8 mouse cellular contexts compared by ENCODE assay signal in the genomic region with DNA sequence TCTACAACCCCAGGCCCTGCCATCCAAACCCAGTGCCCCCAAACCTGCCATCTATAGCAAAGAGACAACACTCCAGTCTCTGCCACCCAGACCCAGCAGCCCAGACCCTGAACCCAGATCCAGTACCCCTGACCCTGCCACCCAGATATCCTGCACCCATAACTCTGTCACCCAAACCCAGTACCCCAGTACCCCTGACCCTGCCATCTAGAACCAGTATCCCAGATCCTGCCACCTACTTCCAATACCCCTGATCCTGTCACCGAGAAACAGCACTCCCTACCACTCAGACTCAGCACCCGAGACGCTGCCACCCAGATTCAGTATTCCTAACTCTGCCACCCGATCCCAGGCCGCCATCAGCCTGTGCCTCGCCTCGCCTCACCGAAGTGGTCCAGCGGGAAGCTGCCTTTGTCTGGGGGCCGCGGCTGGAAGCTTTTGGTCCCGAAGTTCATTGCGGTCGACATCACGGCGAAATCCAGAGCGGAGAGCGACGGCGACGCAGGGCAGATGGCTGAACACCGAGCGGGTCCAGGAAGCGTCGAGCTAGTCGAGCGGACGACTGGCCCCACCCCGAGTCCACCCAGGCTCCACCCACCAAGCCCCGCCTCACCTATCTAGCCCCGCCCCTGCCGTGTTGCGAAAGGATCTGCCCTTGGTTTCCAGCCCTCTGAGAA. TPM values are rescaled to one million over a fixed set of nuclear protein-coding genes. Genes with fewer than 3 reads are reported as not detected.
DNase-seq lines count a peak whose midpoint lies in the region; ATAC-seq and TF ChIP-seq lines count a peak whose summit lies in the region.

No protein-coding gene starts in this region.

- no peaks in the 10 kb centered on the region for H3K27me3 ChIP-seq in forebrain, embryonic 15.5 days
- H3K27me3 ChIP-seq in lung, embryonic 15.5 days: no peaks in the 10 kb centered on the region

- under 1% methylated on average over 33 of the region's 33 CpGs for WGBS in forebrain, embryonic 15.5 days
- WGBS in lung, embryonic 15.5 days: under 1% methylated on average over 33 of the region's 33 CpGs

- in situ Hi-C loops in ES-E14 (cut with MboI; ENCODE audit: low sequenced_read_pairs in 2 of 2, unreplicated experiment in 2 of 2): no loop called here

- intact Hi-C loops in heart, postnatal 36 days (cut with DNase I): loop anchor here (5.0 to 10.0 kb wide), 2 partner anchors 137 to 660 kb away; partner anchors contain the start of gene Zfand2a

- peak overlapping the region; percentile 98 for H3K4me2 ChIP-seq in forebrain, embryonic 15.5 days (replicated peaks)
- H3K4me2 ChIP-seq in lung, embryonic 15.5 days: peak overlapping the region; percentile 89

- H3K4me3 ChIP-seq in ES-E14 (ENCODE audit: insufficient read depth in 1 of 2, low read depth in 1 of 2, low read length in 2 of 2, poor library complexity in 1 of 2, severe bottlenecking in 1 of 2): peak overlapping the region; percentile 80 to 98
- peak overlapping the region; percentile 84 for H3K4me3 ChIP-seq in forebrain, embryonic 15.5 days
- peak overlapping the region; percentile 76 for H3K4me3 ChIP-seq in layer of hippocampus, adult 2 months
- H3K4me3 ChIP-seq in lung, embryonic 15.5 days: peak overlapping the region; percentile 77

- ATAC-seq in forebrain, embryonic 15.5 days (replicated peaks): peak; percentile 89
- peak; percentile 90 for ATAC-seq in lung, embryonic 15.5 days (ENCODE audit: borderline replicate concordance, extremely low read depth, low FRiP score, low TSS enrichment)

- peak overlapping the region; percentile 89 for H3K9ac ChIP-seq in ES-E14 (ENCODE audit: insufficient read depth, low read depth, low read length, poor library complexity, severe bottlenecking)
- peak overlapping the region; percentile 86 for H3K9ac ChIP-seq in forebrain, embryonic 15.5 days (replicated peaks)
- peak overlapping the region; percentile 87 for H3K9ac ChIP-seq in lung, embryonic 15.5 days

- peaks cover 3 to 14% of the 10 kb centered on the region in 2 experiments; a peak in 2 of 4 replicates for H3K4me1 ChIP-seq in ES-E14 (ENCODE audit: control insufficient read depth in 2 of 2, insufficient read depth in 2 of 2, low read length in 2 of 2, poor library complexity in 1 of 2)
- peaks cover 20% of the 10 kb centered on the region for H3K4me1 ChIP-seq in forebrain, embryonic 15.5 days
- H3K4me1 ChIP-seq in lung, embryonic 15.5 days: peaks cover 15% of the 10 kb centered on the region

- DNase-seq in ES-E14 (ENCODE audit: low read depth, low spot score): peak; percentile 92
- peak; percentile 91 for DNase-seq in cerebellum, adult 11-12 months
- peak; percentile 97 to 98 for DNase-seq in heart, postnatal 36 days
- DNase-seq in layer of hippocampus, adult 2 months (ENCODE audit: low spot score in 2 of 2): peak; percentile 90 to 92
- peak; percentile 90 for DNase-seq in ovary, adult 18-20 months (ENCODE audit: low spot score)
- DNase-seq in thymus, postnatal 0 days (ENCODE audit: low spot score): peak; percentile 95

- TF ChIP-seq CTCF in layer of hippocampus, adult 2 months (conservative IDR thresholded peaks at IDR 0.05): peak; percentile 15; the same call in 1 of the 2 replicates

- H3K9me3 ChIP-seq in ES-E14 (ENCODE audit: control insufficient read depth, insufficient read depth, low read depth, low read length): no peaks in the 10 kb centered on the region
- H3K9me3 ChIP-seq in forebrain, embryonic 15.5 days: no peaks in the 10 kb centered on the region
- no peaks in the 10 kb centered on the region for H3K9me3 ChIP-seq in lung, embryonic 15.5 days

- no peak overlapping the region for H3K27ac ChIP-seq in ES-E14 (ENCODE audit: insufficient read depth, low read depth, low read length, poor library complexity, severe bottlenecking)
- peak overlapping the region; percentile 75 for H3K27ac ChIP-seq in forebrain, embryonic 15.5 days (replicated peaks)
- peak overlapping the region; percentile 92 for H3K27ac ChIP-seq in layer of hippocampus, adult 2 months
- H3K27ac ChIP-seq in lung, embryonic 15.5 days: peak overlapping the region; percentile 60

- peaks cover 3% of the 10 kb centered on the region; the same call in 1 of the 2 replicates for H3K36me3 ChIP-seq in ES-E14 (ENCODE audit: control insufficient read depth, insufficient read depth, low read length, poor library complexity, severe bottlenecking)
- H3K36me3 ChIP-seq in forebrain, embryonic 15.5 days: peaks cover 24% of the 10 kb centered on the region
- H3K36me3 ChIP-seq in lung, embryonic 15.5 days: peaks cover 26% of the 10 kb centered on the region

TF ChIP-seq in ES-E14, 5 proteins besides CTCF, POLR2A, EP300 and RAD21:
- TF ChIP-seq HCFC1 (IDR thresholded peaks at IDR 0.05; ENCODE audit: borderline replicate concordance, insufficient read depth, low read length) (peak; percentile 80), MAFK (IDR thresholded peaks at IDR 0.05; ENCODE audit: insufficient read depth, low read depth, low read length) (no peak)

RNA-seq across cellular contexts. Expression of gene Cox19, which starts 6.4 kb away (rescaled TPM):
- total RNA-seq in ES-E14 (2012; rRNA removed): 19.1 and 26.6 TPM in 2 replicates
- 104 and 113 TPM in 2 replicates for polyA plus RNA-seq in forebrain, embryonic 15.5 days (2015; fragmentation: Nextera tagmentation; extraction: Ambion mirVana)
- 10 to 100 TPM; 80.4 to 83.7 TPM for total RNA-seq in heart, postnatal 36 days (2021)
- 10 to 100 TPM; 74.3 to 76.8 TPM for total RNA-seq in layer of hippocampus, adult 2 months (2021)
- polyA plus RNA-seq in lung, embryonic 15.5 days (2015; fragmentation: Nextera tagmentation; extraction: Ambion mirVana): 89.6 and 92.9 TPM in 2 replicates
- 110 and 112 TPM in 2 replicates for polyA plus RNA-seq in thymus, postnatal 0 days (2015; fragmentation: Nextera tagmentation; extraction: Ambion mirVana)

RNA-seq across cellular contexts. Expression of gene Cyp2w1, which starts 7.6 kb away (rescaled TPM):
- total RNA-seq in ES-E14 (2012; rRNA removed): not detected in 2 replicates
- not detected in 2 replicates for polyA plus RNA-seq in forebrain, embryonic 15.5 days (2015; fragmentation: Nextera tagmentation; extraction: Ambion mirVana)
- not detected for total RNA-seq in heart, postnatal 36 days (2021)
- total RNA-seq in layer of hippocampus, adult 2 months (2021): not detected
- 0.10 TPM in 1 of 2 replicates, not detected in the other for polyA plus RNA-seq in lung, embryonic 15.5 days (2015; fragmentation: Nextera tagmentation; extraction: Ambion mirVana)
- not detected in 2 replicates for polyA plus RNA-seq in thymus, postnatal 0 days (2015; fragmentation: Nextera tagmentation; extraction: Ambion mirVana)

RNA-seq across cellular contexts. Expression of gene Adap1, which starts 19.4 kb away (rescaled TPM):
- 65.0 and 72.4 TPM in 2 replicates for total RNA-seq in ES-E14 (2012; rRNA removed)
- polyA plus RNA-seq in forebrain, embryonic 15.5 days (2015; fragmentation: Nextera tagmentation; extraction: Ambion mirVana): 37.0 and 38.7 TPM in 2 replicates
- 1 to 10 TPM; 1.4 to 1.5 TPM for total RNA-seq in heart, postnatal 36 days (2021)
- 100 to 1,000 TPM; 162 to 171 TPM for total RNA-seq in layer of hippocampus, adult 2 months (2021)
- 5.8 and 6.2 TPM in 2 replicates for polyA plus RNA-seq in lung, embryonic 15.5 days (2015; fragmentation: Nextera tagmentation; extraction: Ambion mirVana)
- polyA plus RNA-seq in thymus, postnatal 0 days (2015; fragmentation: Nextera tagmentation; extraction: Ambion mirVana): 3.1 TPM in 2 replicates

RNA-seq across cellular contexts. Expression of gene Gpr146, which starts 32.7 kb away (rescaled TPM):
- total RNA-seq in ES-E14 (2012; rRNA removed): 1.1 and 1.3 TPM in 2 replicates
- polyA plus RNA-seq in forebrain, embryonic 15.5 days (2015; fragmentation: Nextera tagmentation; extraction: Ambion mirVana): 1.3 and 1.5 TPM in 2 replicates
- 10 to 100 TPM; 43.6 to 56.2 TPM for total RNA-seq in heart, postnatal 36 days (2021)
- 10 to 100 TPM; 11.5 to 12.8 TPM for total RNA-seq in layer of hippocampus, adult 2 months (2021)
- 5.2 and 6.3 TPM in 2 replicates for polyA plus RNA-seq in lung, embryonic 15.5 days (2015; fragmentation: Nextera tagmentation; extraction: Ambion mirVana)
- 5.5 and 7.4 TPM in 2 replicates for polyA plus RNA-seq in thymus, postnatal 0 days (2015; fragmentation: Nextera tagmentation; extraction: Ambion mirVana)

Comparison
In these comparisons a context has a peak if more than half of its experiments do, and no peak if none do; other contexts are left out.
1. RNA of gene Adap1, which starts 19.4 kb away (total RNA-seq): 162 to 171 TPM in layer of hippocampus, adult 2 months and 65.0 to 72.4 TPM in ES-E14; 1.4 to 1.5 TPM in heart, postnatal 36 days; every median in the first group is over 10 times any median in the second.
2. Peak in every context shown above with its lines, with median percentiles within 50 percentile points of each other: DNase-seq, H3K4me3 ChIP-seq and H3K9ac ChIP-seq.